Mouse (Mus musculus) hindbrain, embryonic 16.5 days (tissue): ENCODE measurements around the gene Treml2. TPM values are rescaled to one million over a fixed set of nuclear protein-coding genes. Genes with fewer than 3 reads are reported as not detected.
"Not testable (repeated sequence)": the region's sequence is repeated elsewhere in the genome, so short reads cannot be mapped to it uniquely, and the experiment has no call there.

Experiments used
- ATAC-seq: fragments of 200-750 bp; cut with Nextera tagmentation; 2 replicates; pipeline ENCODE4 v1.8.0; 2017; ENCODE audit warnings: moderate TSS enrichment, moderate library complexity
- H3K27ac ChIP-seq: fragments of 300-500 bp; sonication (generic); 2 replicates; pipeline ENCODE4 v1.5.1; 2014; ENCODE audit warnings: low read depth, mild to moderate bottlenecking, control low read depth, low read length, moderate library complexity
- H3K27me3 ChIP-seq: fragments of 300-500 bp; sonication (generic); replicated peaks from 2 replicates; pipeline ENCODE4 v1.6.1; 2014; ENCODE audit warnings: low read length; ENCODE audit not compliant: control insufficient read depth, insufficient read depth
- H3K36me3 ChIP-seq: fragments of 300-500 bp; sonication (generic); 2 replicates; pipeline ENCODE4 v1.6.1; 2014; ENCODE audit warnings: mild to moderate bottlenecking, low read length, moderate library complexity, mixed read lengths; ENCODE audit not compliant: control insufficient read depth, insufficient read depth
- H3K4me1 ChIP-seq: fragments of 300-500 bp; sonication (generic); 2 replicates; pipeline ENCODE4 v1.6.1; 2014; ENCODE audit warnings: low read depth, low read length; ENCODE audit not compliant: control insufficient read depth, insufficient read depth
- H3K4me2 ChIP-seq: fragments of 300-500 bp; sonication (generic); 2 replicates; pipeline ENCODE4 v1.6.1; 2014; ENCODE audit warnings: mild to moderate bottlenecking, low read length, control low read depth, moderate library complexity
- H3K4me3 ChIP-seq: fragments of 300-500 bp; sonication (generic); 2 replicates; pipeline ENCODE4 v1.5.1; 2014; ENCODE audit warnings: mild to moderate bottlenecking, low read length, control low read depth, moderate library complexity
- H3K9ac ChIP-seq: fragments of 300-500 bp; sonication (generic); 2 replicates; pipeline ENCODE4 v1.6.1; 2014; ENCODE audit warnings: low read depth, mild to moderate bottlenecking, control low read depth, low read length, moderate library complexity
- H3K9me3 ChIP-seq: fragments of 300-500 bp; sonication (generic); 2 replicates; pipeline ENCODE4 v1.6.1; 2014; ENCODE audit warnings: mild to moderate bottlenecking, low read length, moderate library complexity; ENCODE audit not compliant: control insufficient read depth
- WGBS: fragments of 180-500 bp; shearing (Covaris S2); extraction: QIAGEN DNeasy Blood & Tissue Kit; methylation state at CpG from one replicate; pipeline ENCODE4 v1.1.7; 2014; 5-methylcytosine and 5-hydroxymethylcytosine counted together
- polyA plus RNA-seq: library from polyadenylated mRNA; unstranded; fragments of >200 nt; fragmentation: Nextera tagmentation; extraction: Ambion mirVana; gene quantifications from 2 replicates; pipeline ENCODE4 v1.2.1, GENCODE M21; 2015

Gene Treml2
- polyA plus RNA-seq, 1 experiment from 2014 or later = not detected

DNA sequence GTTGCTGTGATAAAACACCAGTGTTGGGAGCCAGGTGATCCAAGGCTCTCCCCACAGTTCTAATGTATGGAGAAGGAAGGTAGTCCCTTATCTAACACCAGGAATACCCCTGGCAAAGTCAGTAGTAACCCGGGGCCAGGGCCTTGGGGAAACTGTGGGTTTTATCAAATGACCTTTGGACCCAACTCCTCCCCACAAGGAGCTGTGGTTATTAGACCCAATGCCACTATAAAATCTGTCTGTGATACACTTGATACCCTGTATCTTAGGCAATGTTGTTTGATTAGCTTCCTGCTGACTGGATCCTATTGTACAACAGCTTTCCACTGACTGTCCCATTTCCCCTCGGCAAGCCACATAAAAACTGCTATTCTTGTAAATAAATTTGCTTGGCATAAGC is 12.8 kb downstream of the Treml2 start:
- Histone ChIP-seq H3K4me3 (no peak overlapping the region), H3K36me3 (no peaks in the 10 kb centered on the region), H3K27ac (no peak overlapping the region), H3K27me3 (no peaks in the 10 kb centered on the region), H3K4me2 (no peak overlapping the region), H3K4me1 (no peaks in the 10 kb centered on the region), H3K9me3 (no peaks in the 10 kb centered on the region), H3K9ac (no peak overlapping the region)
- ATAC-seq = no peak
- 77% methylated on average over 2 of the region's 2 CpGs for WGBS

DNA sequence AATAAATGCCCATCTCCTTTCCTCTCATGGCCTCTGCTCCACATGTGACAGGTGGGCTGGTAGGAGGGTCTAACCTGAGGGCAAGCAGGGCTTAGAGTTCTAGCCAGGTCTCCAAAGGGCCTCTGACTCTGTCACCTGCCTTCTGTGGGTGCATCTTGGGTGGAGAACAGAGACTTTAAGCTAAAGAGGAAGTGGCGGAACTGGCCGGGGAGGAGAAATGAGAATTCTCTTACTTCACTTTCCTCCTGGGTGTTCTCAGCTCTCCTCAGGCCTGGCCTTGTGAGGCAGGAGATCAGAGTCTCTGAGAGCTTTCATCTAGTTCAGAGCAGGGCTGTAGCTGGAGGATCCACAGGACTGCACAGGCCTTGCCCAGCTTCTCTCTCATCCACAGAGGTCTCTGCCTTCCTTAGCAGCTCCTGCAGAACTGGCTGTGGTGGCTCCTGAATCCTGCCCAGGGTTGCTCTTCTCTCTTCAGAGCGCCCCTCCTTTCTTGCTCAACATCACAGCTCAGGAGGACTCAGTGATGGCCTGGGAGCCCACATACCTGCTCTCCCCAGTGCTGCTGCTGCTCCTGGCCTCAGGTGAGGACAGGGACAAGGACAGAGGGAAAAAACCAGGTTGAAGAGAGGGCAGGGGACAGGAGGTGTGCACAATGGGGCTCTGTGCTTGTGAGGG is 16.7 kb downstream of the Treml2 start, which contains the start of gene B430306N03Rik:
Gene B430306N03Rik, plus strand, starts transcription at position 237 of the 675 bp plus-strand sequence.
- H3K4me1 ChIP-seq, H3K36me3 ChIP-seq, ATAC-seq, H3K4me3 ChIP-seq, H3K9me3 ChIP-seq, H3K27me3 ChIP-seq, H3K27ac ChIP-seq, H3K4me2 ChIP-seq, H3K9ac ChIP-seq: not testable (repeated sequence)
- 77% methylated on average over 3 of the region's 3 CpGs for WGBS

DNA sequence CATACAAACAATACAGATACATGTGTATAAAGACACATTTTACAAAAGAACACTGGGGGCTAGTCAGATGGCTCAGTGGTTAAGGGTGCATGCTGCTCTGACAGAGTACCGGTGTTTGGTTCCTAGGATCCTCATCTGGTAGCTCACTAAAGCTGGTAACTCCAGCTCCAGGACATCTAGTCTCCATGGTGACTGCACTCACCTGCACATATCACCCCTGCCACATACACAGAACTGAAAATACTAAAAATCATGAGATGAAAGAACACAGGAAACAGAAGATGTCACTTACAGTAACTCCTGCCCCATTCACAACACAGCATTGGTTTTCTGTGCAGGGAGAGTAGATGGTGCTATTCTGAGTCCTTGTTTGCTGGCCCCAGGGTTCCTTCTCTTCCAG is 19.4 kb downstream of the Treml2 start:
- WGBS = 94% methylated on average over 1 of the region's 1 CpGs
- ATAC-seq = no peak
- H3K4me2 ChIP-seq = no peak overlapping the region
- H3K4me1 ChIP-seq = no peaks in the 10 kb centered on the region
- H3K9ac ChIP-seq = no peak overlapping the region
- H3K9me3 ChIP-seq = no peaks in the 10 kb centered on the region
- H3K27ac ChIP-seq = no peak overlapping the region
- H3K4me3 ChIP-seq = no peak overlapping the region
- no peaks in the 10 kb centered on the region for H3K36me3 ChIP-seq
- H3K27me3 ChIP-seq = no peaks in the 10 kb centered on the region

DNA sequence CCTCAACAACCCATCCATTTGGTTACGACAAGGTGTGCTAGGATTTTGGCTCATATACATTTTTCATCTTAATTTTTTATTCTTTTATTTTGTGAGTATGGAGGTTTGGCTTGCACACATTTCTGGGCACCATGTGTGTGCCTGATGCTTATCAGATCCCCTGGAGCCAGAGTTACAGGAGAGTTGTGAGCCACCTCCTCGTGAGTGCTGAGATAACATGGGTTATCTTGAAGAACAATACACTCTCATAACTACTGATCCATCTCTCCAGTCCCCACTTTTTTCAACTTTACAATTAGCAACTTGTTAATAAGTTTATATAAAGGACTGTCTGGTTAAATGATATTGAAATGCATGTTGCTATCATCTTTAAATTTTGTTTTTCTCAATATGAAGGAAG is 22.0 kb downstream of the Treml2 start:
- WGBS = 86% methylated on average over 2 of the region's 2 CpGs
- H3K36me3 ChIP-seq = no peaks in the 10 kb centered on the region
- H3K27ac ChIP-seq = no peak overlapping the region
- no peaks in the 10 kb centered on the region for H3K4me1 ChIP-seq
- no peak overlapping the region for H3K4me3 ChIP-seq
- H3K9me3 ChIP-seq = no peaks in the 10 kb centered on the region
- ATAC-seq = no peak
- H3K4me2 ChIP-seq = no peak overlapping the region
- no peak overlapping the region for H3K9ac ChIP-seq
- no peaks in the 10 kb centered on the region for H3K27me3 ChIP-seq

DNA sequence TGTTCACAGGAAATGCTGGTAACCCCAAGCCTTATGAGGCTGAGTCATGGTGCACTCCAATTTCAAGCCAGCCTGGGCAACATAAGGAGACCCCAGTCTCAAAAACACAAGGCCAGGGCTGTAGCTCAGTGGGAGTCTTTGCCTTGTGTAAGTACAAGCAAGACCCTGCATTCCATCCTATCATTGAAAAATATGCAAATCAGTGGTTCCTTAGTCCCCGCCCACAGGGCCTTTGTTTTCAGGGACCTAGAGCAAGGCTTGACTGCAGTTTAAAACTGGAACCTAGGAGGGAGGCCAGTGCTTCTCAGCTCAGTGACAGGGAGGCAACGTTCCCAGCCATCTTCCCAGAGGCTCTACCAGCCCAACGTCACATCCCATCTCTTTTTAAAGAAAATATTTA is 23.9 kb downstream of the Treml2 start:
- no peaks in the 10 kb centered on the region for H3K4me1 ChIP-seq

DNA sequence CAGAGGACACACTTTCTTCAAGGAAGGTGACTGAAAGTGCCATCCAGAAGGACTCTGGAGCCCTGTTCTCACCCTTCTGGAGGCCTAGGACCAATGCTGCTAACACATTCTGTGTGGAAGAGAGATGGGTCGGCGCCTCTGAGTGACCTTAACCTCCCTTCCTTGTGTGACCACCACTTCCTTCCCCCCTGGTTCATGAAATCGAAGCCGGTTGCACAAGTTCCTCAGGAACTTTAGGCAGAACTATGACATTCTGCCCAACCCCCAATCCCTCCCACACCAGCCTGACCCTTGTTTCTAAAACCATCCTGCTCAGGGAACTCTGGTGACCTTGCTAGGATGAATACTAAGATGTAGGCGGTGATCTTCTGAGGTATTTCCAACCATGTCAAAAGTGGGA is 25.0 kb downstream of the Treml2 start:
- Histone ChIP-seq H3K27me3 (no peaks in the 10 kb centered on the region), H3K36me3 (no peaks in the 10 kb centered on the region), H3K9me3 (no peaks in the 10 kb centered on the region), H3K4me3 (no peak overlapping the region), H3K4me1 (no peaks in the 10 kb centered on the region), H3K9ac (no peak overlapping the region), H3K27ac (no peak overlapping the region), H3K4me2 (no peak overlapping the region)
- ATAC-seq = no peak
- WGBS = 98% methylated on average over 5 of the region's 5 CpGs

More for the DNA sequence above, 23.9 kb downstream of the Treml2 start:
- H3K4me2 ChIP-seq = no peak overlapping the region
- H3K36me3 ChIP-seq = no peaks in the 10 kb centered on the region
- no peak overlapping the region for H3K9ac ChIP-seq
- no peaks in the 10 kb centered on the region for H3K27me3 ChIP-seq
- ATAC-seq = no peak
- 61% methylated on average over 3 of the region's 3 CpGs for WGBS
- H3K9me3 ChIP-seq = no peaks in the 10 kb centered on the region
- H3K27ac ChIP-seq = no peak overlapping the region
- no peak overlapping the region for H3K4me3 ChIP-seq

DNA sequence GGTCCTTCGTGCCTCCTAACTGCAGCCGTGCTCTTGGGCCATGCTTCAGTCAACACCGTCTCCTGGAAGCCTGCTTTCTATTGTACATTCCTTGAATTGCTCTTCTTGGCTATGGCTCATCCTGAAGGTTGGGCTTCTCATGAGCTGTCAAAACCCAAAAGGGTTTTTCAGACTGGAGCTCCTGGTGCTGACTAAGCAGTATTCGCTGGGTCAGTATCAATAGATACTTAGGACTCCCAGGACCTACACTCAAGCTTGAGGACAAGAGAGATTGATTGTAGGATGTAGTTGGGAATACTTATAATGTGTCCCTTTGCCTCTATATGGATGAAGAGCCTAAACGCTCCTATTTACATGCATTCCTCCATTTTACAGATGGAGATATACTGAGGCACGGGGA is 25.8 kb downstream of the Treml2 start:
- no peaks in the 10 kb centered on the region for H3K36me3 ChIP-seq
- no peak overlapping the region for H3K4me2 ChIP-seq
- H3K27me3 ChIP-seq = no peaks in the 10 kb centered on the region
- ATAC-seq = no peak
- WGBS = 91% methylated on average over 6 of the region's 6 CpGs
- H3K9ac ChIP-seq = no peak overlapping the region
- H3K4me3 ChIP-seq = no peak overlapping the region
- H3K27ac ChIP-seq = no peak overlapping the region
- H3K9me3 ChIP-seq = no peaks in the 10 kb centered on the region
- no peaks in the 10 kb centered on the region for H3K4me1 ChIP-seq

DNA sequence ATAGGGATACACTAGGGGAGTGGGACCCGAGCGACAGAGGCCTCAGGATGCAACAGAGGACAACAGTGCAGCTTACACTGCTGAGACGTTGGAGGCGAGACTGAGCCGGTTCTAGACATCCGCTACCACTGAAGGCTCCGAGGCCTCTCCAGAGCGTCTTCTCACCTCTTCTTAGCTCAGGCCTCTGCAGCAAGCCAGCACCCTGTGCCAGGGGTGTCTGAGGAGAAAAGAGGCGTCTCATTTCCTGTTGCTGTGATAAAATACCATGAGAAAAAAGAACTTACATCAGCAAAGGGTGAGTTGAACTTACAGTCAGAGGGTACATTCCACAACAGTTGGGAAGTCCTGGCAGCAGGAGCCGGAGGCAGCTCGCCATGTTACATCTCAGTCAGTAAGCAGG is 26.3 kb downstream of the Treml2 start:
- H3K9ac ChIP-seq = no peak overlapping the region
- ATAC-seq = no peak
- H3K4me3 ChIP-seq = no peak overlapping the region
- H3K36me3 ChIP-seq = no peaks in the 10 kb centered on the region
- no peak overlapping the region for H3K4me2 ChIP-seq
- H3K9me3 ChIP-seq = no peaks in the 10 kb centered on the region
- H3K27me3 ChIP-seq = no peaks in the 10 kb centered on the region
- no peaks in the 10 kb centered on the region for H3K4me1 ChIP-seq
- no peak overlapping the region for H3K27ac ChIP-seq
- 88% methylated on average over 11 of the region's 11 CpGs for WGBS

DNA sequence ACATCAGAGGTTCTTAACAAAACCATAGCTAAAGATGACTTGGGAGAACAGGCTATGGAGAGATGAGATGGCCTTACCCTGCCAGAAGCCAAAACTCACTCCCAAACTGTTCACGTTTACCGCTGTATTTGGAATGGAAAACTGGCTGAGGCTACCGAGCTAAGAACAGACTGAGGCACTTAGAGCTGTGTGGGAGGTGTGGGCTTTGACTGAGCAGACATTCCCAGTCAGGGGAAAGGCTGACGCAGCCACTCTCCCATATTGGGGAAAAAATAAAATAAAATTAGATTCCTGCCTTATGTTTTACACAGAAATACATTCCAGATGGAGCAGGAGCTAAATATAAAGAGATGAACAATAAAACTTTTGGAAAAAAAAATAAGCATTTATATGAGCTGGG is 27.4 kb downstream of the Treml2 start:
- ATAC-seq = no peak
- no peaks in the 10 kb centered on the region for H3K36me3 ChIP-seq
- no peak overlapping the region for H3K27ac ChIP-seq
- no peak overlapping the region for H3K9ac ChIP-seq
- H3K4me1 ChIP-seq = no peaks in the 10 kb centered on the region
- WGBS = 88% methylated on average over 4 of the region's 4 CpGs
- no peak overlapping the region for H3K4me2 ChIP-seq
- no peak overlapping the region for H3K4me3 ChIP-seq
- H3K27me3 ChIP-seq = no peaks in the 10 kb centered on the region
- H3K9me3 ChIP-seq = no peaks in the 10 kb centered on the region

DNA sequence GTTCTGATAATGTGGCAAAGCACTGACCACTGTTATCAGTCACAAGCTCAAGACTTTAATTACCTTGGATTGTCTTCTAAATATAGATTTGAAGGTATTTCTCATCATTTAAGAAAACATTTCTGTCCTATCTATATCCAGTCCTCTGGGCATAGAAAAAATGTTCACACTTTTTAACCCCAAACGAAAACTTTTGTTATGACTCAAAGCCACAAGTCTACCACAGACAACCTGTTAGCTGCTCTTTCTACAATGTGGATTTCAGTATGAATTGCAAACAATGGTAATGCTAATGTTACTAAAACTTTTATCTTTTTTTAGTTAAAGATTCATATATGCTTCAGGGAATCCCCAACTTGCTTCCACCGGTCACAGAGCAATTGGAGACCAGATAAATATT is 33.2 kb downstream of the Treml2 start:
- Histone ChIP-seq H3K27ac (no peak overlapping the region), H3K9ac (no peak overlapping the region), H3K4me2 (no peak overlapping the region), H3K27me3 (no peaks in the 10 kb centered on the region), H3K4me3 (no peak overlapping the region), H3K9me3 (no peaks in the 10 kb centered on the region), H3K4me1 (no peaks in the 10 kb centered on the region), H3K36me3 (no peaks in the 10 kb centered on the region)
- WGBS = 93% methylated on average over 2 of the region's 2 CpGs
- ATAC-seq = no peak
